ENCODE assay signal across 15 mouse cellular contexts in the genomic region with DNA sequence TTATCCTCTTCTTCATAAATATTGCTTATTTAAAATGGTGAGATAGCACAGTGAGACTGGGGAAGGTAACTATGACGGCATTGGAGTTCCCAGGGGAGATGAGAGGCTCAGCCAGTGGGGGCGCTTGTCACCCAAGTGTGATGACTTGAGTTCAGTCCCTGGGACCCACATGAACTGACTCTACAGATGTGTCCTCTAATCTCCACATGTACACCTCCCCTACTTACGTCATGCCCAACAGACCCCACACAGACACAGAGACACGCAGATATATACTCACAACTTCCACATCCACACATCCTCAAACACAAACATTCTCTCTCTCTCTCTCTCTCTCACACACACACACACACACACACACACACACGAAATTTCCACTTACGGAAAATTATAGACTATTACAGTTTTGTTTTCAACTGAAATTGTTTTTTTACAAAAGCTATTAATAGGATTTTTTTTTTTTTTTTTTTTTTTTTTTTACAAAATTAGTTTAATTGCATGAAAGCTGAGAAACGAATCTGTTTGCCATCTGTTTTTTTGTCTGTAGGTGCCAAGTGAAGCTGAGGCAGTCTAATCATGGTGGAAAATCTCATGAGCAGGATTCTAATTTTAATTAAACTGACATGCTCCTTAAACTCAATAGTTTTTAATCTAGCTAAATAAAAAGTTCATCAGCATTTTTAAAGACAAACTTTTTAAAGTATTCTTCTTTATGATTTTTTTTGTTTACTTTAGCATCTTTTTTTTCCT. TPM values are rescaled to one million over a fixed set of nuclear protein-coding genes. Genes with fewer than 3 reads are reported as not detected.
DNase-seq lines count a peak whose midpoint lies in the region; ATAC-seq and TF ChIP-seq lines count a peak whose summit lies in the region.
"Had no signal": no experiment of that assay in that cellular context is flagged by ENCODE, and none has a peak within 500 bp of the region (broad histone marks: within the 10 kb centered on the region; RNA-seq: fewer than 3 reads in every experiment).

No protein-coding gene starts in this region.

- no peak overlapping the region for H3K4me2 ChIP-seq in forebrain, embryonic 16.5 days (ENCODE audit: low read length)
- H3K4me2 ChIP-seq: embryonic facial prominence, embryonic 12.5 days; limb, embryonic 13.5 days had no signal

- no peak overlapping the region for H3K27ac ChIP-seq in spleen, adult 2 months (ENCODE audit: insufficient read depth, low read length)
- no peak overlapping the region for H3K27ac ChIP-seq in forebrain, embryonic 16.5 days (ENCODE audit: low read length)
- H3K27ac ChIP-seq: embryonic facial prominence, embryonic 12.5 days; limb, embryonic 13.5 days had no signal

- WGBS in spleen, adult 2 months: 44% methylated on average over 7 of the region's 7 CpGs
- 51% methylated on average over 7 of the region's 7 CpGs for WGBS in forebrain, embryonic 16.5 days

- H3K9me3 ChIP-seq in forebrain, embryonic 16.5 days (ENCODE audit: control insufficient read depth, low read length): no peaks in the 10 kb centered on the region
- H3K9me3 ChIP-seq: embryonic facial prominence, embryonic 12.5 days; limb, embryonic 13.5 days had no signal

- DNase-seq in spleen, adult 2 months (ENCODE audit: low read depth in 1 of 2, low spot score in 2 of 2): peak; percentile 47 to 57
- DNase-seq in spleen, postnatal 4 days (ENCODE audit: low spot score in 2 of 2): no peak
- DNase-seq in brain, adult 2 months (ENCODE audit: low read depth, low spot score): peak; percentile 74
- peak; percentile 83 for DNase-seq in splenic B cell, adult 2 months (ENCODE audit: low read depth, low spot score)
- DNase-seq in testis, postnatal 10 days (ENCODE audit: low spot score): no peak
- DNase-seq in heart, postnatal 36 days: no peak
- DNase-seq in gastrocnemius, postnatal 36 days: no peak
- DNase-seq: heart, postnatal 14 days; kidney, adult 11 months; kidney, postnatal 36 days; lung, adult 2 months had no signal

- H3K4me1 ChIP-seq in spleen, adult 2 months (ENCODE audit: control insufficient read depth, insufficient read depth, insufficient read length): peaks cover 3% of the 10 kb centered on the region; the same call in 1 of the 2 replicates
- H3K4me1 ChIP-seq in forebrain, embryonic 16.5 days (replicated peaks; ENCODE audit: control insufficient read depth, insufficient read depth, low read length): peaks cover 14% of the 10 kb centered on the region

- H3K9ac ChIP-seq in forebrain, embryonic 16.5 days (replicated peaks; ENCODE audit: low read depth, low read length): no peak overlapping the region
- H3K9ac ChIP-seq: embryonic facial prominence, embryonic 12.5 days; limb, embryonic 13.5 days had no signal

- no peak overlapping the region for H3K4me3 ChIP-seq in spleen, adult 2 months (ENCODE audit: extremely low read depth, insufficient read depth, insufficient read length)
- H3K4me3 ChIP-seq in forebrain, embryonic 16.5 days (replicated peaks; ENCODE audit: low read length): no peak overlapping the region
- H3K4me3 ChIP-seq: embryonic facial prominence, embryonic 12.5 days; limb, embryonic 13.5 days had no signal

- intact Hi-C loops in heart, postnatal 36 days (cut with DNase I): no loop called here
- intact Hi-C loops in gastrocnemius, postnatal 36 days (cut with DNase I): no loop called here

- ATAC-seq in forebrain, embryonic 16.5 days: peak; percentile 67

- H3K27me3 ChIP-seq in spleen, adult 2 months (ENCODE audit: control insufficient read depth, insufficient read depth, low read length): no peaks in the 10 kb centered on the region
- no peaks in the 10 kb centered on the region for H3K27me3 ChIP-seq in forebrain, embryonic 16.5 days (replicated peaks; ENCODE audit: control insufficient read depth, insufficient read depth, low read length)
- no peaks in the 10 kb centered on the region for H3K27me3 ChIP-seq in splenic B cell, adult 2 months (ENCODE audit: control insufficient read depth, insufficient read depth, low read length, poor library complexity, severe bottlenecking)
- H3K27me3 ChIP-seq: embryonic facial prominence, embryonic 12.5 days; limb, embryonic 13.5 days had no signal

- TF ChIP-seq POLR2A in spleen, adult 2 months (IDR thresholded peaks at IDR 0.05; ENCODE audit: low read depth, low read length): no peak

- H3K36me3 ChIP-seq in spleen, adult 2 months (ENCODE audit: control insufficient read depth, insufficient read depth, low read length): peaks cover 12% of the 10 kb centered on the region
- no peaks in the 10 kb centered on the region for H3K36me3 ChIP-seq in forebrain, embryonic 16.5 days (ENCODE audit: control insufficient read depth, insufficient read depth)
- H3K36me3 ChIP-seq in splenic B cell, adult 2 months (ENCODE audit: control insufficient read depth, insufficient read depth, low read length, poor library complexity, severe bottlenecking): peaks cover 6% of the 10 kb centered on the region

- TF ChIP-seq CTCF in spleen, adult 2 months (IDR thresholded peaks at IDR 0.05; ENCODE audit: extremely low read depth, insufficient read depth, insufficient read length, insufficient replicate concordance): no peak

RNA-seq across cellular contexts. Expression of gene Itgav, which starts 38.1 kb away (rescaled TPM):
- 17.5 and 36.6 TPM in 2 replicates for polyA plus RNA-seq in spleen, adult 2 months (2012; rRNA removed)
- polyA plus RNA-seq in forebrain, embryonic 16.5 days (2015; fragmentation: Nextera tagmentation; extraction: Ambion mirVana): 18.8 and 20.8 TPM in 2 replicates
- total RNA-seq in heart, postnatal 36 days (2021): 10 to 100 TPM; 40.6 to 41.4 TPM
- 10 to 100 TPM; 39.4 to 48.9 TPM for total RNA-seq in gastrocnemius, postnatal 36 days (2021)

RNA-seq across cellular contexts. Expression of gene Fam171b, which starts 50.2 kb away (rescaled TPM):
- polyA plus RNA-seq in spleen, adult 2 months (2012; rRNA removed): 0.07 and 0.15 TPM in 2 replicates
- 76.3 and 78.6 TPM in 2 replicates for polyA plus RNA-seq in forebrain, embryonic 16.5 days (2015; fragmentation: Nextera tagmentation; extraction: Ambion mirVana)
- total RNA-seq in heart, postnatal 36 days (2021): under 1 TPM; 0.92 to 1.00 TPM
- 1 to 10 TPM in 1 of 2 experiments, under 1 TPM in 1; 0.84 to 1.6 TPM for total RNA-seq in gastrocnemius, postnatal 36 days (2021)
- total RNA-seq: MEL had no signal

Comparison
In these comparisons a context has a peak if more than half of its experiments do, and no peak if none do; other contexts are left out.
1. DNase-seq: peak in spleen, adult 2 months (2 of 2), brain, adult 2 months (single experiment) and splenic B cell, adult 2 months (single experiment); none in spleen, postnatal 4 days (0 of 2), testis, postnatal 10 days (single experiment), heart, postnatal 36 days (0 of 2) and gastrocnemius, postnatal 36 days (0 of 2).